Comparison of ENCODE assay signal across 14 mouse cellular contexts in genomic region chr8:64944831-64945230, GRCm38 (mm10). TPM values are rescaled to one million over a fixed set of nuclear protein-coding genes. Genes with fewer than 3 reads are reported as not detected.
DNase-seq lines count a peak whose midpoint lies in the region; ATAC-seq and TF ChIP-seq lines count a peak whose summit lies in the region.
"Had no signal": no experiment of that assay in that cellular context is flagged by ENCODE, and none has a peak within 500 bp of the region (broad histone marks: within the 10 kb centered on the region; RNA-seq: fewer than 3 reads in every experiment).

No protein-coding gene starts in this region.

- no peak overlapping the region for H3K4me3 ChIP-seq in forebrain, postnatal 0 days (ENCODE audit: low read depth, low read length)
- no peak overlapping the region for H3K4me3 ChIP-seq in forebrain, embryonic 13.5 days
- no peak overlapping the region for H3K4me3 ChIP-seq in lung, embryonic 14.5 days (ENCODE audit: low read depth, low read length)
- H3K4me3 ChIP-seq in E14TG2a.4 (replicated peaks; ENCODE audit: low read length) = no peak overlapping the region
- H3K4me3 ChIP-seq: lung, embryonic 15.5 days had no signal

- no peaks in the 10 kb centered on the region for H3K4me1 ChIP-seq in forebrain, postnatal 0 days (ENCODE audit: insufficient read depth)
- H3K4me1 ChIP-seq in forebrain, embryonic 13.5 days = 0 out of 2 replicates have a peak, but pooled peaks cover 3% of the 10 kb centered on the region
- H3K4me1 ChIP-seq in lung, embryonic 14.5 days (ENCODE audit: insufficient read depth) = no peaks in the 10 kb centered on the region
- H3K4me1 ChIP-seq in E14TG2a.4 (replicated peaks; ENCODE audit: low read depth, low read length) = peaks cover 40% of the 10 kb centered on the region

- DNase-seq in forebrain, postnatal 0 days = peak; percentile 23
- DNase-seq in lung, embryonic 14.5 days = peak; percentile 7
- no peak for DNase-seq in lung, postnatal 25 days (ENCODE audit: low spot score)
- DNase-seq in naive thymus-derived CD4-positive, alpha-beta T cell, adult 2 months (ENCODE audit: low read depth) = peak; percentile 66
- no peak for DNase-seq in testis, postnatal 14 days (ENCODE audit: low spot score)
- DNase-seq in spleen, adult 18-20 months = no peak
- DNase-seq: gastrocnemius, postnatal 14 days; kidney, adult 18-20 months had no signal

- H3K27ac ChIP-seq in forebrain, postnatal 0 days (ENCODE audit: low read depth, low read length) = no peak overlapping the region
- H3K27ac ChIP-seq in forebrain, embryonic 13.5 days = no peak overlapping the region
- H3K27ac ChIP-seq in lung, embryonic 14.5 days (ENCODE audit: low read depth) = no peak overlapping the region
- H3K27ac ChIP-seq: lung, embryonic 15.5 days had no signal

- no peaks in the 10 kb centered on the region for H3K36me3 ChIP-seq in forebrain, postnatal 0 days (ENCODE audit: insufficient read depth)
- no peaks in the 10 kb centered on the region for H3K36me3 ChIP-seq in forebrain, embryonic 13.5 days (ENCODE audit: poor library complexity, severe bottlenecking)
- H3K36me3 ChIP-seq in lung, embryonic 14.5 days (ENCODE audit: insufficient read depth) = no peaks in the 10 kb centered on the region
- H3K36me3 ChIP-seq in E14TG2a.4 (ENCODE audit: insufficient read depth, low read length) = no peaks in the 10 kb centered on the region
- H3K36me3 ChIP-seq: lung, embryonic 15.5 days had no signal

- H3K27me3 ChIP-seq in forebrain, postnatal 0 days (ENCODE audit: insufficient read depth, low read length) = no peaks in the 10 kb centered on the region
- H3K27me3 ChIP-seq in forebrain, embryonic 13.5 days = peaks cover 16% of the 10 kb centered on the region
- H3K27me3 ChIP-seq in lung, embryonic 14.5 days (ENCODE audit: insufficient read depth, low read length) = no peaks in the 10 kb centered on the region; the same call in 1 of the 2 replicates
- H3K27me3 ChIP-seq in E14TG2a.4 (ENCODE audit: insufficient read depth, low read length) = no peaks in the 10 kb centered on the region

- ATAC-seq in forebrain, postnatal 0 days = no peak
- no peak for ATAC-seq in forebrain, embryonic 13.5 days
- ATAC-seq in lung, embryonic 14.5 days (ENCODE audit: insufficient read depth) = no peak

- H3K9ac ChIP-seq in forebrain, postnatal 0 days = no peak overlapping the region
- H3K9ac ChIP-seq in forebrain, embryonic 13.5 days = no peak overlapping the region
- H3K9ac ChIP-seq in lung, embryonic 14.5 days = no peak overlapping the region
- H3K9ac ChIP-seq: lung, embryonic 15.5 days had no signal

- H3K4me2 ChIP-seq in forebrain, postnatal 0 days (ENCODE audit: low read depth) = no peak overlapping the region
- no peak overlapping the region for H3K4me2 ChIP-seq in forebrain, embryonic 13.5 days
- H3K4me2 ChIP-seq in lung, embryonic 14.5 days = no peak overlapping the region
- H3K4me2 ChIP-seq: lung, embryonic 15.5 days had no signal

- peak; percentile 70 for TF ChIP-seq CTCF in forebrain, postnatal 0 days (IDR thresholded peaks at IDR 0.05; ENCODE audit: low read depth)
- peak; percentile 46 for TF ChIP-seq CTCF in lung, embryonic 14.5 days (IDR thresholded peaks at IDR 0.05; ENCODE audit: low read depth)
- TF ChIP-seq CTCF in E14TG2a.4 (conservative IDR thresholded peaks at IDR 0.05; ENCODE audit: low read length) = 0 out of 2 replicates have a peak, but pooled peaks have one; percentile 11

- no peaks in the 10 kb centered on the region for H3K9me3 ChIP-seq in forebrain, postnatal 0 days (ENCODE audit: low read length)
- no peaks in the 10 kb centered on the region for H3K9me3 ChIP-seq in forebrain, embryonic 13.5 days (replicated peaks)
- H3K9me3 ChIP-seq in lung, embryonic 14.5 days (ENCODE audit: low read depth, low read length) = no peaks in the 10 kb centered on the region
- peaks cover 4% of the 10 kb centered on the region for H3K9me3 ChIP-seq in E14TG2a.4 (ENCODE audit: low read length)
- H3K9me3 ChIP-seq: lung, embryonic 15.5 days had no signal

- WGBS in forebrain, postnatal 0 days = 27% methylated on average over 5 of the region's 5 CpGs
- WGBS in forebrain, embryonic 13.5 days = 20% methylated on average over 5 of the region's 5 CpGs
- WGBS in lung, embryonic 14.5 days = 28% methylated on average over 5 of the region's 5 CpGs

RNA-seq across cellular contexts. Expression of gene Tmem192, which starts 2.2 kb away (rescaled TPM):
- 10.8 and 14.5 TPM in 2 replicates for total RNA-seq in forebrain, postnatal 0 days (2014; rRNA removed)
- 35.9 and 38.0 TPM in 2 replicates for polyA plus RNA-seq in forebrain, postnatal 0 days (2015; fragmentation: Nextera tagmentation; extraction: Ambion mirVana)
- 13.4 and 15.5 TPM in 2 replicates for polyA plus RNA-seq in forebrain, embryonic 13.5 days (2015; fragmentation: Nextera tagmentation; extraction: Ambion mirVana)
- 27.9 and 29.1 TPM in 2 replicates for polyA plus RNA-seq in lung, embryonic 14.5 days (2014; fragmentation: Nextera tagmentation; extraction: Ambion mirVana)

RNA-seq across cellular contexts. Expression of gene Trim75, which starts 42.8 kb away (rescaled TPM):
- total RNA-seq in forebrain, postnatal 0 days (2014; rRNA removed) = not detected in 2 replicates
- polyA plus RNA-seq in forebrain, postnatal 0 days (2015; fragmentation: Nextera tagmentation; extraction: Ambion mirVana) = 0.06 and 0.17 TPM in 2 replicates
- 0.17 TPM in 1 of 2 replicates, not detected in the other for polyA plus RNA-seq in forebrain, embryonic 13.5 days (2015; fragmentation: Nextera tagmentation; extraction: Ambion mirVana)
- not detected in 2 replicates for polyA plus RNA-seq in lung, embryonic 14.5 days (2014; fragmentation: Nextera tagmentation; extraction: Ambion mirVana)
- total RNA-seq: common myeloid progenitor, adult 5-6 weeks; gastrocnemius, postnatal 14 days; left cerebral cortex, adult 18-20 months had no signal
- polyA plus RNA-seq: heart, embryonic 16.5 days; lung, embryonic 15.5 days had no signal

Comparison
In these comparisons a context has a peak if more than half of its experiments do, and no peak if none do; other contexts are left out.
1. DNase-seq: peak in forebrain, postnatal 0 days (single experiment), lung, embryonic 14.5 days (single experiment) and naive thymus-derived CD4-positive, alpha-beta T cell, adult 2 months (single experiment); none in lung, postnatal 25 days (single experiment), testis, postnatal 14 days (single experiment) and spleen, adult 18-20 months (0 of 2).
2. CTCF ChIP-seq: peak in every context shown above with its lines; median percentile 70 in forebrain, postnatal 0 days; 46 in lung, embryonic 14.5 days; 11 in E14TG2a.4.